Mouse (Mus musculus) embryonic facial prominence, embryonic 11.5 days (tissue): ENCODE data around the gene Shank2. TPM values are rescaled to one million over a fixed set of nuclear protein-coding genes. Genes with fewer than 3 reads are reported as not detected.

ENCODE experiments used
- ATAC-seq: fragments of 200-750 bp; cut with Nextera tagmentation; replicated peaks from 2 replicates; pipeline ENCODE4 v1.8.0; 2017; ENCODE audit warnings: low read depth; ENCODE audit not compliant: insufficient number of reproducible peaks, low FRiP score, low TSS enrichment
- DNase-seq: peaks from one replicate; pipeline ENCODE4 v3.0.0-alpha.2; 2015; ENCODE audit warnings: low spot score
- H3K27ac ChIP-seq: fragments of 300-500 bp; sonication (generic); replicated peaks from 2 replicates; pipeline ENCODE4 v1.5.1; 2014; ENCODE audit warnings: mild to moderate bottlenecking, low read depth, low read length, control low read depth
- H3K27me3 ChIP-seq: fragments of 300-500 bp; sonication (generic); 2 replicates; pipeline ENCODE4 v1.6.1; 2014; ENCODE audit warnings: mild to moderate bottlenecking, low read length, moderate library complexity, mixed read lengths; ENCODE audit not compliant: control insufficient read depth, insufficient read depth
- H3K36me3 ChIP-seq: fragments of 300-500 bp; sonication (generic); replicated peaks from 2 replicates; pipeline ENCODE4 v1.6.1; 2014; ENCODE audit warnings: low read depth, mild to moderate bottlenecking, low read length, moderate library complexity, mixed read lengths; ENCODE audit not compliant: control insufficient read depth, insufficient read depth
- H3K4me1 ChIP-seq: fragments of 300-500 bp; sonication (generic); 2 replicates; pipeline ENCODE4 v1.6.1; 2014; ENCODE audit warnings: low read length, mixed read lengths; ENCODE audit not compliant: control insufficient read depth, insufficient read depth
- H3K4me2 ChIP-seq: fragments of 300-500 bp; sonication (generic); 2 replicates; pipeline ENCODE4 v1.6.1; 2014; ENCODE audit warnings: low read depth, mild to moderate bottlenecking, control low read depth, low read length, moderate library complexity
- H3K4me3 ChIP-seq: fragments of 300-500 bp; sonication (generic); 2 replicates; pipeline ENCODE4 v1.5.1; 2014; ENCODE audit warnings: low read depth, low read length, control low read depth
- H3K9ac ChIP-seq: fragments of 300-500 bp; sonication (generic); replicated peaks from 2 replicates; pipeline ENCODE4 v1.6.1; 2014; ENCODE audit warnings: mild to moderate bottlenecking, control low read depth, low read length
- H3K9me3 ChIP-seq: fragments of 300-500 bp; sonication (generic); replicated peaks from 2 replicates; pipeline ENCODE4 v1.6.1; 2016; ENCODE audit warnings: mild to moderate bottlenecking, low read length, inconsistent platforms, mixed read lengths; ENCODE audit not compliant: control insufficient read depth
- WGBS: fragments of 180-500 bp; shearing (Covaris S2); extraction: QIAGEN DNeasy Blood & Tissue Kit; methylation state at CpG from one replicate; pipeline ENCODE4 v1.1.7; 2014; 5-methylcytosine and 5-hydroxymethylcytosine counted together
- polyA plus RNA-seq: library from polyadenylated mRNA; unstranded; fragments of >200 nt; fragmentation: Nextera tagmentation; extraction: Ambion mirVana; gene quantifications from 2 replicates; pipeline ENCODE4 v1.2.1, GENCODE M21; 2014

Shank2 gene
- polyA plus RNA-seq, 1 experiment from 2014 or later, result 1.3 TPM

GRCm38 (mm10) chr7:144426594-144426993 is 424.9 kb downstream of the Shank2 start:
- 83% methylated on average over 3 of the region's 3 CpGs for WGBS
- Histone ChIP-seq H3K4me2 (no peak overlapping the region), H3K27me3 (no peaks in the 10 kb centered on the region), H3K9ac (no peak overlapping the region), H3K36me3 (no peaks in the 10 kb centered on the region), H3K4me3 (no peak overlapping the region), H3K9me3 (no peaks in the 10 kb centered on the region), H3K27ac (no peak overlapping the region), H3K4me1 (no peaks in the 10 kb centered on the region)
- ATAC-seq (no peak), DNase-seq (no peak)

GRCm38 (mm10) chr7:144427460-144427859 is 425.7 kb downstream of the Shank2 start:
- Histone ChIP-seq H3K9me3 (no peaks in the 10 kb centered on the region), H3K9ac (no peak overlapping the region), H3K4me3 (no peak overlapping the region), H3K27ac (no peak overlapping the region), H3K4me2 (no peak overlapping the region), H3K4me1 (no peaks in the 10 kb centered on the region), H3K27me3 (no peaks in the 10 kb centered on the region), H3K36me3 (no peaks in the 10 kb centered on the region)
- no peak for DNase-seq
- 84% methylated on average over 3 of the region's 3 CpGs for WGBS
- ATAC-seq, result no peak

GRCm38 (mm10) chr7:144432920-144433319 is 431.2 kb downstream of the Shank2 start:
- ATAC-seq, result no peak
- Histone ChIP-seq H3K9ac (no peak overlapping the region), H3K27me3 (no peaks in the 10 kb centered on the region), H3K36me3 (peaks cover 10% of the 10 kb centered on the region), H3K4me3 (no peak overlapping the region), H3K4me2 (no peak overlapping the region), H3K4me1 (no peaks in the 10 kb centered on the region), H3K9me3 (no peaks in the 10 kb centered on the region), H3K27ac (no peak overlapping the region)
- no peak for DNase-seq
- 78% methylated on average over 2 of the region's 2 CpGs for WGBS

GRCm38 (mm10) chr7:144438811-144439210 is 437.1 kb downstream of the Shank2 start:
- Histone ChIP-seq H3K36me3 (peaks cover 34% of the 10 kb centered on the region), H3K27ac (no peak overlapping the region), H3K4me2 (no peak overlapping the region), H3K9ac (no peak overlapping the region), H3K4me3 (no peak overlapping the region), H3K9me3 (no peaks in the 10 kb centered on the region), H3K4me1 (no peaks in the 10 kb centered on the region), H3K27me3 (no peaks in the 10 kb centered on the region)
- DNase-seq (no peak), ATAC-seq (no peak)
- WGBS, result 96% methylated on average over 7 of the region's 7 CpGs

GRCm38 (mm10) chr7:144441466-144441865 is 439.7 kb downstream of the Shank2 start:
- WGBS, result 96% methylated on average over 10 of the region's 11 CpGs
- Histone ChIP-seq H3K4me3 (no peak overlapping the region), H3K36me3 (peaks cover 43% of the 10 kb centered on the region), H3K27me3 (no peaks in the 10 kb centered on the region), H3K9me3 (no peaks in the 10 kb centered on the region), H3K4me2 (no peak overlapping the region), H3K4me1 (no peaks in the 10 kb centered on the region), H3K9ac (no peak overlapping the region), H3K27ac (no peak overlapping the region)
- no peak for ATAC-seq
- DNase-seq, result no peak

GRCm38 (mm10) chr7:144441976-144442375 is 440.2 kb downstream of the Shank2 start:
- Histone ChIP-seq H3K36me3 (peaks cover 40% of the 10 kb centered on the region), H3K4me1 (no peaks in the 10 kb centered on the region), H3K27me3 (no peaks in the 10 kb centered on the region), H3K9me3 (no peaks in the 10 kb centered on the region), H3K4me2 (no peak overlapping the region), H3K27ac (no peak overlapping the region), H3K9ac (no peak overlapping the region), H3K4me3 (no peak overlapping the region)
- WGBS, result 93% methylated on average over 4 of the region's 4 CpGs
- no peak for ATAC-seq
- DNase-seq, result no peak

- H3K36me3 ChIP-seq, result peaks cover 23% of the 10 kb centered on the region
- DNase-seq (no peak), ATAC-seq (no peak)
- H3K27ac ChIP-seq, result no peak overlapping the region
- H3K9me3 ChIP-seq, result no peaks in the 10 kb centered on the region
- no peak overlapping the region for H3K4me3 ChIP-seq
- no peak overlapping the region for H3K9ac ChIP-seq
- H3K4me1 ChIP-seq, result no peaks in the 10 kb centered on the region
- WGBS, result 89% methylated on average over 7 of the region's 7 CpGs
- no peaks in the 10 kb centered on the region for H3K27me3 ChIP-seq
- no peak overlapping the region for H3K4me2 ChIP-seq
Observed at GRCm38 (mm10) chr7:144444788-144445187, 443.1 kb downstream of the Shank2 start.

- DNase-seq (no peak), ATAC-seq (no peak)
- 71% methylated on average over 3 of the region's 3 CpGs for WGBS
- no peak overlapping the region for H3K27ac ChIP-seq
- H3K4me1 ChIP-seq, result no peaks in the 10 kb centered on the region
- no peaks in the 10 kb centered on the region for H3K9me3 ChIP-seq
- no peak overlapping the region for H3K4me3 ChIP-seq
- H3K36me3 ChIP-seq, result peaks cover 18% of the 10 kb centered on the region
- H3K9ac ChIP-seq, result no peak overlapping the region
- H3K27me3 ChIP-seq, result no peaks in the 10 kb centered on the region
- no peak overlapping the region for H3K4me2 ChIP-seq
Observed at GRCm38 (mm10) chr7:144447146-144447545, 445.4 kb downstream of the Shank2 start.
